Mouse (Mus musculus): ENCODE results near the gene Ceacam13.
"Not testable (repeated sequence)": the region's sequence is repeated elsewhere in the genome, so short reads cannot be mapped to it uniquely, and the experiment has no call there.

Ceacam13 gene

GRCm38 (mm10) chr7:18009589-18009988 lies at the start of gene Ceacam13:
Gene Ceacam13, plus strand, starts transcription at chr7:18009889.
- DNase-seq (ENCODE audit: low spot score), result no peak

- no peak for DNase-seq (ENCODE audit: low spot score)
These were observed 37.9 kb upstream of the Ceacam13 start, which contains the start of gene Ceacam11 for GRCm38 (mm10) chr7:17971824-17972223. Gene Ceacam11, plus strand, starts transcription at chr7:17972124.

DNA sequence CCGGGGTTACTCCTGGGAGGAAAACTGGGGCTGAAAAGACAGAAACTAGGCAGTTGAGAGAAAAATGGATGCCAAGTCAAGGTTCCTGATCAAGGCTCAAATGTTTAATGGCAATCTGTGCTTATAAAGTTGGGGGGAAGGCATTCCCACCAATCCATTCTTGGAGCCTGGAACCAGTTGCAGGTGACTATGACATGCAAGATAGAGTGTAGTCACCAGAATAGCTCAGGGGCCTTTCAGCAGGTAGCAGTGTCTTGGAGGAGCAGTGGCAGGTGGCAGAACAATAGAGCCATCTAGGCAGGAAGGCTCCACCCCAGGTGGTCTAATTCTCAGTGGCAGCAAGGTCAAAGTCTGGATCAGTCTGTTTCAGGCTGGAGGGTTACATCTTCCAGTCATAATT lies 8.6 kb upstream of the Ceacam13 start:
- not testable (repeated sequence) for DNase-seq (ENCODE audit: low spot score)

- no peak for DNase-seq (ENCODE audit: low spot score)
These were observed 55.9 kb downstream of the Ceacam13 start, which contains the start of gene Ceacam12 for GRCm38 (mm10) chr7:18065629-18066028. Gene Ceacam12, plus strand, starts transcription at chr7:18065929.

Data from c-Kit-positive CD71-positive TER-119-positive erythroid progenitor cells, embryonic 14.5 days (primary cell).